Mouse (Mus musculus): ENCODE results near the gene Nt5c2.

DNA sequence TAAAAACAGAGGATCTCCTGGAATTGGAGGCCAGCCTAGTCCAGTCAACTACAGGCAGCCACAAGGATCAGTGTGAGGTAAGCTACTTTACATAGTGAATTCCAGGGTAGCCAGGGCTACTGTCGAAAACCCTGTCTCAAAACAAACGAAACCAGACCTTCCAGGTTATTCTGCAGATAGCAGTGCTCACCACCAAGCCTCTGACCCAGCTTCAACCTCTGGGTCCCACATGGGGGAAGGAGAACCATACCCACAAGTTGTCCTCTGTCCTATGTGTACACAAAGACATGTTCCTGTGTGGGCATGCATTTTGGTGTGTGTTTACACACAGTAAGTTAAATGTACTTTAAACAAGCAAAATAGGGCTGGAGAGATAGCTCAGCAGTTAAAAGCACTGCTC lies 58.5 kb downstream of the Nt5c2 start:
- TF ChIP-seq CTCF (IDR thresholded peaks at IDR 0.05; ENCODE audit: low read depth, low read length) (no peak), POLR2A (IDR thresholded peaks at IDR 0.05; ENCODE audit: borderline replicate concordance, low read depth, low read length) (no peak)
